Mouse (Mus musculus) limb, embryonic 10.5 days (tissue): ENCODE measurements around the gene Lipn. TPM values are rescaled to one million over a fixed set of nuclear protein-coding genes. Genes with fewer than 3 reads are reported as not detected.

Experiments used
- DNase-seq: peaks from one replicate; pipeline ENCODE4 v3.0.0-alpha.2; 2017; ENCODE audit warnings: low spot score
- H3K27ac ChIP-seq: fragments of 300-500 bp; sonication (generic); 2 replicates; pipeline ENCODE4 v1.5.1; 2016; ENCODE audit warnings: mild to moderate bottlenecking
- H3K27me3 ChIP-seq: fragments of 300-500 bp; sonication (generic); 2 replicates; pipeline ENCODE4 v1.6.1; 2016; ENCODE audit warnings: low read depth, mild to moderate bottlenecking; ENCODE audit not compliant: poor library complexity, severe bottlenecking
- H3K36me3 ChIP-seq: fragments of 300-500 bp; sonication (generic); 2 replicates; pipeline ENCODE4 v1.6.1; 2016; ENCODE audit warnings: mild to moderate bottlenecking, moderate library complexity
- H3K4me1 ChIP-seq: fragments of 300-500 bp; sonication (generic); 2 replicates; pipeline ENCODE4 v1.6.1; 2016
- H3K4me3 ChIP-seq: fragments of 300-500 bp; sonication (generic); 2 replicates; pipeline ENCODE4 v1.5.1; 2016; ENCODE audit warnings: mild to moderate bottlenecking, moderate library complexity
- H3K9me3 ChIP-seq: fragments of 300-500 bp; sonication (generic); replicated peaks from 2 replicates; pipeline ENCODE4 v1.6.1; 2016; ENCODE audit warnings: mild to moderate bottlenecking
- WGBS: fragments of 180-500 bp; shearing (Covaris S2); methylation state at CpG from one replicate; pipeline ENCODE4 v1.1.7; 2016; 5-methylcytosine and 5-hydroxymethylcytosine counted together
- polyA plus RNA-seq: library from polyadenylated mRNA; unstranded; fragments of >200 nt; fragmentation: Nextera tagmentation; extraction: Ambion mirVana; gene quantifications from 2 replicates; pipeline ENCODE4 v1.2.1, GENCODE M21; 2016

Gene Lipn
- not detected in 2 replicates for polyA plus RNA-seq

DNA sequence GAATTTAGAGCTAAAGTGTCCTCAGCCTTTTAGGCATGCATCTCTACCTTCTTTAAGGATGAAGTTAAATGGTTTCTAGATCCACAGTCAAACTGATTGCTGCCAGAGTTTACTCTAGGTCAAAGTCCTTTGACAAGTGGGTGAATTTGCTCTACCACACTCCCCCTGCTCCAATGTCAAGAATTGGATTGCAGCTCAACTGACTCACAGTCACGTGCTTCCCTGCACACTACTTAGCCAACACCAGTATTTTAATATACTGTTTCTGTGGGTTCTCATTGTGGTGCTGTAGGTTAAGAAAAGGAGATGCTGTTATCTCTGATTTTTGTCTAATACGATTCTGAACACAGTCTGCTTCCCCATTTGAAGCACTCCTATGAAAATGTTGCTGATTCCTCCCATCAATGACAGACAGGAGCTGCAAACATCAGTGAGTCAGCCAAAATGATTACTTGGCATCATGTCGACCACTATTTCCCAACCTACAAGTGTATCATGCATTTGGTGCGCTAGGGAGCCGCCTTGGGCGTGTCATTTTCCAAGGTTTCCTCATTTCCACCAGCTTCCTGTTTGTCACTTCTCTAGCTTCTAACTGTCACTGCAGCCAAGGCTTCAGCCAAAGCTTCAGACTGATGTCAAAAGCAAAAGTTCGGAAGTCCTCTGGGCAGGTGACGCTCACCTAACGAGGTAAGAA, at the start of gene Lipn:
Lipn (plus strand) TSS at position 580 of the 694 bp plus-strand sequence.
- Histone ChIP-seq H3K36me3 (no peaks in the 10 kb centered on the region), H3K27me3 (no peaks in the 10 kb centered on the region)
- WGBS, result 91% methylated on average over 9 of the region's 9 CpGs

GRCm38 (mm10) chr19:34021440-34022172, 45.6 kb upstream of the Lipn start:
- WGBS, result 91% methylated on average over 11 of the region's 11 CpGs
- DNase-seq, result no peak
- no peaks in the 10 kb centered on the region for H3K4me1 ChIP-seq
- H3K36me3 ChIP-seq, result no peaks in the 10 kb centered on the region
- no peaks in the 10 kb centered on the region for H3K9me3 ChIP-seq
- H3K27me3 ChIP-seq, result no peaks in the 10 kb centered on the region
- H3K4me3 ChIP-seq, result no peak overlapping the region
- no peak overlapping the region for H3K27ac ChIP-seq

More for the DNA sequence above, at the start of gene Lipn:
- H3K4me1 ChIP-seq, result no peaks in the 10 kb centered on the region
- DNase-seq, result no peak
- H3K27ac ChIP-seq, result no peak within 1 kb of the TSS
- no peaks in the 10 kb centered on the region for H3K9me3 ChIP-seq
- H3K4me3 ChIP-seq, result no peak within 1 kb of the TSS

- no peak overlapping the region for H3K27ac ChIP-seq
- no peak overlapping the region for H3K4me3 ChIP-seq
- 57% methylated on average over 3 of the region's 3 CpGs for WGBS
- no peaks in the 10 kb centered on the region for H3K4me1 ChIP-seq
- no peaks in the 10 kb centered on the region for H3K9me3 ChIP-seq
- no peaks in the 10 kb centered on the region for H3K27me3 ChIP-seq
- no peak for DNase-seq
- no peaks in the 10 kb centered on the region for H3K36me3 ChIP-seq
Measured at GRCm38 (mm10) chr19:34022759-34023158, 44.4 kb upstream of the Lipn start.

DNA sequence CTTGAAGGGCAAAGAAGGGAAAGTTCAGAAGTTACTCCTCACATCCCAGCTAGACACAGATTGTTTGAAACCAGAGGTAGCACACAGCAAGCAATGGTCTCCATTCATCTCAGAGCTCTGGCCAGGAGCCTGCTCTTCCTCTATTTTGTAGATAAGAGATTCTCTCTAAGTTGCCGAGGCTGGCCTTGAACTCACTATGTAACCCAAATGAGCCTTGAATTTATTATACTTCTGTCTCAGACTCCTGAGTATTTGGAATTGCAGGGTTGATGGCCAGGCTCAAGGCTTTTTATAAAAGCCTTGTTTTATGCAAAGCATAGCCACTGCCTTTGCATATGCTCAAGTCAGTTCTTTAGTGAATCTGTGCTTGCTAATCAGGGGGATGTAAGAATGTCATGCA, 27.4 kb upstream of the Lipn start:
- Histone ChIP-seq H3K9me3 (no peaks in the 10 kb centered on the region), H3K4me3 (no peak overlapping the region), H3K36me3 (no peaks in the 10 kb centered on the region), H3K27me3 (no peaks in the 10 kb centered on the region), H3K4me1 (no peaks in the 10 kb centered on the region), H3K27ac (no peak overlapping the region)
- WGBS, result 91% methylated on average over 1 of the region's 1 CpGs
- no peak for DNase-seq

- H3K4me3 ChIP-seq, result no peak overlapping the region
- no peak overlapping the region for H3K27ac ChIP-seq
- no peaks in the 10 kb centered on the region for H3K9me3 ChIP-seq
- H3K36me3 ChIP-seq, result no peaks in the 10 kb centered on the region
- no peaks in the 10 kb centered on the region for H3K4me1 ChIP-seq
- no peak for DNase-seq
- WGBS, result 79% methylated on average over 6 of the region's 6 CpGs
- no peaks in the 10 kb centered on the region for H3K27me3 ChIP-seq
Measured at GRCm38 (mm10) chr19:34043008-34043407, 24.1 kb upstream of the Lipn start.

- DNase-seq, result no peak
- Histone ChIP-seq H3K9me3 (no peaks in the 10 kb centered on the region), H3K27me3 (no peaks in the 10 kb centered on the region), H3K4me1 (no peaks in the 10 kb centered on the region), H3K4me3 (no peak overlapping the region), H3K36me3 (no peaks in the 10 kb centered on the region), H3K27ac (no peak overlapping the region)
- WGBS, result 92% methylated on average over 3 of the region's 3 CpGs
Measured at GRCm38 (mm10) chr19:34049371-34050039, 17.7 kb upstream of the Lipn start.

- Histone ChIP-seq H3K9me3 (no peaks in the 10 kb centered on the region), H3K36me3 (no peaks in the 10 kb centered on the region), H3K27me3 (no peaks in the 10 kb centered on the region), H3K4me3 (no peak overlapping the region), H3K27ac (no peak overlapping the region), H3K4me1 (no peaks in the 10 kb centered on the region)
- DNase-seq, result no peak
- 83% methylated on average over 3 of the region's 3 CpGs for WGBS
Measured at GRCm38 (mm10) chr19:34051502-34051901, 15.7 kb upstream of the Lipn start.

DNA sequence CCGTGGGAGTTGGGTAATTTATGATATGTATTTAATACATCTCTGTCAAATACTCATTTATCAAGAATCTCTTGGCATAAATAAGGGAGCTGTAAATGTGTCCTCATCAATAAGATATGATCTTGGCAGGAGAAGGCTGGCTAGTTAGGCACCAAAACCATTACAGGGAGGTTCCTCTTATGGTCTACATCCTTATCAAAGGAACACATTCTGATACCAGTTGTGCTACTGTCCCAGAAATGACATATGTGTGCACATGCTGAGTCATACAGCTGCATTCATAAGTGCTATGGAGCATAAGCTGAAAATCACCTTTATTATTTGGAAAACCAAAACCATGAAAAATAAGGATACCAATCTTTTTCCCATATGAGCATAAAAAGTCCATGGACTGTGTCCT, 3.6 kb upstream of the Lipn start:
- H3K27ac ChIP-seq, result no peak overlapping the region
- H3K4me3 ChIP-seq, result no peak overlapping the region
- no peaks in the 10 kb centered on the region for H3K4me1 ChIP-seq
- no peaks in the 10 kb centered on the region for H3K9me3 ChIP-seq
- DNase-seq, result no peak
- no peaks in the 10 kb centered on the region for H3K36me3 ChIP-seq
- 65% methylated on average over 1 of the region's 1 CpGs for WGBS
- no peaks in the 10 kb centered on the region for H3K27me3 ChIP-seq

DNA sequence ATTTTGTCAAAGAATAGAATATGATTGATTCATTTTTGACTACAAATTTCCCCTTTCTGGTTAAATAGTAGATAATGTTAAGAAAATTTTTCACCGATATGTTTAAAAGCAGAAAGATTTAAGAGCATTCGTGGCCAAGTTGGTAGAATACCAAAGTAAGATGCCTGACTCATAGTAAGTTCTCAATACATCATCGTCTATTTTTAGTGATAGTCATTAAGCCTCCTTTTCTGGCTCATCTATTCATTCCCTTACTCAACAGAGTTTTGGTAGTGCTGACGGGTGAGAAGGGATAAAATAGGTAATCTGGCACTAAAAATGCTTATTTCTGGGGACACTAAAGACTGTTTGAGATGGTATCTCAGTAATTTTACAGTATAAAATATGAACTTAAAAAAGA, 3.1 kb upstream of the Lipn start:
- H3K4me3 ChIP-seq, result no peak overlapping the region
- no peaks in the 10 kb centered on the region for H3K36me3 ChIP-seq
- DNase-seq, result no peak
- 92% methylated on average over 4 of the region's 4 CpGs for WGBS
- H3K27me3 ChIP-seq, result no peaks in the 10 kb centered on the region
- H3K9me3 ChIP-seq, result no peaks in the 10 kb centered on the region
- H3K4me1 ChIP-seq, result no peaks in the 10 kb centered on the region
- no peak overlapping the region for H3K27ac ChIP-seq

- Histone ChIP-seq H3K27me3 (no peaks in the 10 kb centered on the region), H3K4me3 (no peak overlapping the region), H3K9me3 (no peaks in the 10 kb centered on the region), H3K27ac (no peak overlapping the region), H3K4me1 (no peaks in the 10 kb centered on the region), H3K36me3 (no peaks in the 10 kb centered on the region)
- no peak for DNase-seq
Measured at GRCm38 (mm10) chr19:34074239-34074638, 7.1 kb downstream of the Lipn start.

DNA sequence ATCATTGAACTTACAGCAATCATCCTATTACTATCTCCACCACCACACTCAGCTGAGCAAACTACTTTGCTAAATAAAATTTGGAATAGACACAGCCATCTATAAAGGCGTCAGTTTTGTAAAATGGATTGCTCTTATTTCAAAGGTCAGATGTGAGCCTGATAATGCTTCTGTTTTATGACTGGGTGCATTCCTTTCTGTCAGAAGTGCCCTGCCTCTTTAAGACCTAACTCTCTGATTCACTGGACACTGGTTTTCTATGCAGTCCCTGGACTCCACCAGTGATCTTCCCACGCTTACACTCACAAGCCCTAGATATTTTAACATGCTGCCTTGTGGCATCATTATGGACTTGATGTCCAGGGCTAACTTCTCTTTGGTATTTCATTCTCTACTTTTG, 11.0 kb downstream of the Lipn start:
- DNase-seq, result no peak
- Histone ChIP-seq H3K36me3 (no peaks in the 10 kb centered on the region), H3K9me3 (no peaks in the 10 kb centered on the region), H3K4me1 (no peaks in the 10 kb centered on the region), H3K4me3 (no peak overlapping the region), H3K27me3 (no peaks in the 10 kb centered on the region), H3K27ac (no peak overlapping the region)
- WGBS, result 80% methylated on average over 2 of the region's 2 CpGs

DNA sequence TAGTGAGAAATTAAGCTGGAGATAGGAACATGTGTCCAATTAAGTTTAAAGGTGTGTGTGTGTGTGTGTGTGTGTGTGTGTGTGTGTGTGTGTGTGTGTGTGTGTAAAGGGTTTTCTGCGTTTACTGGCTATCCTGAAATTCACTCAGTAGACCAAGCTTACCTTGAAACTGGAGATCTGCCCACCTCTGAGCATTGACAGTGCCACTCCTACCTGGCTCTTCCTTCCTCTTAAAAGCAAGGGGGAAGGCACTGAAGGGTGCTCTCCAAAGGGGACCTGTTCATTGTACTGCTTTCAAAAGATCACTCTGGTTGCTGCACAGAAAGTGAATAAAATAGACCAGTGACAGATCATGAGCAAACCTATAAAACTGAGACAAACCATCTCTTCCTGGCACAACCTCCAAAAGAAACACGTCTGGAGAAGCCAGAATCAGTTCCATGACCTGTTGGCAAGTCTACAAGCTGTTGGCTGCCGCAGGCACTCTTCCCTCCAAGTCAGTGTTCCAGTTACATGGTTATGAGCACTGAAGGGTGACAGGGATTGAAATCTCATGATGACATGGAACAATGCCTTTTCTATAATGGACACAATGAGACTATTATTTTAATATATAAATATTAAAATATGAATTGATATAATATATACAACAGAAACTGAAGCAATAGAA, 22.0 kb downstream of the Lipn start:
- Histone ChIP-seq H3K9me3 (no peaks in the 10 kb centered on the region), H3K27me3 (no peaks in the 10 kb centered on the region), H3K36me3 (no peaks in the 10 kb centered on the region), H3K4me1 (no peaks in the 10 kb centered on the region), H3K4me3 (no peak overlapping the region), H3K27ac (no peak overlapping the region)
- no peak for DNase-seq
- WGBS, result 87% methylated on average over 3 of the region's 3 CpGs

GRCm38 (mm10) chr19:34095381-34095780, 28.2 kb downstream of the Lipn start:
- no peak overlapping the region for H3K4me3 ChIP-seq
- DNase-seq, result no peak
- H3K4me1 ChIP-seq, result no peaks in the 10 kb centered on the region
- no peaks in the 10 kb centered on the region for H3K9me3 ChIP-seq
- H3K36me3 ChIP-seq, result no peaks in the 10 kb centered on the region
- no peaks in the 10 kb centered on the region for H3K27me3 ChIP-seq
- 82% methylated on average over 5 of the region's 5 CpGs for WGBS
- H3K27ac ChIP-seq, result no peak overlapping the region
